In genomic region chr12:53246181-53246580, GRCm38 (mm10) we compare ENCODE assay signal across 8 mouse cellular contexts. TPM values are rescaled to one million over a fixed set of nuclear protein-coding genes. Genes with fewer than 3 reads are reported as not detected.
A peak's percentile ranks its signal among the peaks of the same experiment; 100 is the strongest.
DNase-seq lines count a peak whose midpoint lies in the region; ATAC-seq and TF ChIP-seq lines count a peak whose summit lies in the region.

No protein-coding gene starts in this region.

- no peaks in the 10 kb centered on the region for H3K36me3 ChIP-seq in neural tube, embryonic 11.5 days (ENCODE audit: control insufficient read depth, insufficient read depth, low read length)
- H3K36me3 ChIP-seq in heart, embryonic 15.5 days = no peaks in the 10 kb centered on the region
- H3K36me3 ChIP-seq in liver, embryonic 12.5 days = no peaks in the 10 kb centered on the region
- H3K36me3 ChIP-seq in stomach, postnatal 0 days (ENCODE audit: control insufficient read depth, insufficient read depth, low read length) = no peaks in the 10 kb centered on the region

- 1% methylated on average over 12 of the region's 12 CpGs for WGBS in neural tube, embryonic 11.5 days
- under 1% methylated on average over 12 of the region's 12 CpGs for WGBS in heart, embryonic 15.5 days
- WGBS in liver, embryonic 12.5 days (ENCODE audit: insufficient replicate concordance) = 0% methylated on average over 12 of the region's 12 CpGs
- 8% methylated on average over 12 of the region's 12 CpGs for WGBS in stomach, postnatal 0 days

- peak overlapping the region; percentile 84 for H3K4me3 ChIP-seq in neural tube, embryonic 11.5 days (ENCODE audit: low read depth, low read length)
- H3K4me3 ChIP-seq in heart, embryonic 15.5 days = peak overlapping the region; percentile 62
- peak overlapping the region; percentile 25 for H3K4me3 ChIP-seq in liver, embryonic 12.5 days
- peak overlapping the region; percentile 25; the same call in 1 of the 2 replicates for H3K4me3 ChIP-seq in stomach, postnatal 0 days (ENCODE audit: low read depth, low read length)

- H3K9me3 ChIP-seq in neural tube, embryonic 11.5 days (ENCODE audit: control insufficient read depth, low read length) = no peaks in the 10 kb centered on the region
- H3K9me3 ChIP-seq in heart, embryonic 15.5 days (replicated peaks) = no peaks in the 10 kb centered on the region
- no peaks in the 10 kb centered on the region for H3K9me3 ChIP-seq in liver, embryonic 12.5 days (replicated peaks)
- no peaks in the 10 kb centered on the region for H3K9me3 ChIP-seq in stomach, postnatal 0 days (ENCODE audit: control insufficient read depth, low read length)

- DNase-seq in neural tube, embryonic 11.5 days (ENCODE audit: low spot score) = peak; percentile 21
- no peak for DNase-seq in neural tube, embryonic 10.5 days (ENCODE audit: extremely low spot score, low spot score)
- DNase-seq in stomach, postnatal 0 days (ENCODE audit: low spot score) = no peak
- no peak for DNase-seq in cerebellum, adult 11-12 months
- DNase-seq in yolk sac, embryonic 10.5 days (ENCODE audit: low spot score) = no peak
- DNase-seq in layer of hippocampus, adult 9-11 months = no peak

- no peak for ATAC-seq in neural tube, embryonic 11.5 days (ENCODE audit: insufficient read depth, low FRiP score, low TSS enrichment)
- ATAC-seq in heart, embryonic 15.5 days (replicated peaks; ENCODE audit: insufficient number of reproducible peaks, insufficient read depth, low FRiP score, low read depth) = no peak
- no peak for ATAC-seq in liver, embryonic 12.5 days
- ATAC-seq in stomach, postnatal 0 days (ENCODE audit: low FRiP score, low TSS enrichment) = no peak

- H3K4me2 ChIP-seq in neural tube, embryonic 11.5 days (ENCODE audit: low read depth) = peak overlapping the region; percentile 92
- H3K4me2 ChIP-seq in heart, embryonic 15.5 days = peak overlapping the region; percentile 99
- H3K4me2 ChIP-seq in liver, embryonic 12.5 days = peak overlapping the region; percentile 59
- H3K4me2 ChIP-seq in stomach, postnatal 0 days (replicated peaks; ENCODE audit: low read depth) = peak overlapping the region; percentile 50

- H3K9ac ChIP-seq in neural tube, embryonic 11.5 days (ENCODE audit: low read length) = peak overlapping the region; percentile 93
- H3K9ac ChIP-seq in heart, embryonic 15.5 days = 0 out of 2 replicates have a peak overlapping the region, but pooled peaks have one; percentile 4
- no peak overlapping the region for H3K9ac ChIP-seq in liver, embryonic 12.5 days
- no peak overlapping the region for H3K9ac ChIP-seq in stomach, postnatal 0 days (ENCODE audit: low read length)

- TF ChIP-seq CTCF in stomach, postnatal 0 days (IDR thresholded peaks at IDR 0.05; ENCODE audit: low read depth) = no peak

- TF ChIP-seq EP300 in stomach, postnatal 0 days (optimal IDR thresholded peaks at IDR 0.05) = no peak

- peaks cover 20% of the 10 kb centered on the region for H3K4me1 ChIP-seq in neural tube, embryonic 11.5 days (ENCODE audit: control insufficient read depth, insufficient read depth, low read length)
- H3K4me1 ChIP-seq in heart, embryonic 15.5 days (replicated peaks) = peaks cover 29% of the 10 kb centered on the region
- 0 out of 2 replicates have a peak, but pooled peaks cover 9% of the 10 kb centered on the region for H3K4me1 ChIP-seq in liver, embryonic 12.5 days
- no peaks in the 10 kb centered on the region for H3K4me1 ChIP-seq in stomach, postnatal 0 days (replicated peaks; ENCODE audit: control insufficient read depth, insufficient read depth)

- no peak overlapping the region for H3K27ac ChIP-seq in neural tube, embryonic 11.5 days (ENCODE audit: low read depth, low read length)
- no peak overlapping the region for H3K27ac ChIP-seq in heart, embryonic 15.5 days
- no peak overlapping the region for H3K27ac ChIP-seq in liver, embryonic 12.5 days
- H3K27ac ChIP-seq in stomach, postnatal 0 days (replicated peaks) = no peak overlapping the region

- peaks cover 4% of the 10 kb centered on the region; the same call in 1 of the 2 replicates for H3K27me3 ChIP-seq in neural tube, embryonic 11.5 days (ENCODE audit: control insufficient read depth, insufficient read depth, low read length)
- peaks cover 75% of the 10 kb centered on the region for H3K27me3 ChIP-seq in heart, embryonic 15.5 days
- peaks cover 62% of the 10 kb centered on the region for H3K27me3 ChIP-seq in liver, embryonic 12.5 days (replicated peaks)
- peaks cover 18% of the 10 kb centered on the region for H3K27me3 ChIP-seq in stomach, postnatal 0 days (ENCODE audit: control insufficient read depth, insufficient read depth, low read length)

RNA-seq across cellular contexts. Expression of gene Npas3, which starts 2.3 kb away (rescaled TPM):
- polyA plus RNA-seq in neural tube, embryonic 11.5 days (2014; fragmentation: Nextera tagmentation; extraction: Ambion mirVana) = 15.0 and 18.0 TPM in 2 replicates
- 0.81 and 0.82 TPM in 2 replicates for polyA plus RNA-seq in heart, embryonic 15.5 days (2015; fragmentation: Nextera tagmentation; extraction: Ambion mirVana)
- polyA plus RNA-seq in liver, embryonic 12.5 days (2016; fragmentation: Nextera tagmentation; extraction: Ambion mirVana) = 0.47 and 0.70 TPM in 2 replicates
- 0.61 and 1.2 TPM in 2 replicates for polyA plus RNA-seq in stomach, postnatal 0 days (2015; fragmentation: Nextera tagmentation; extraction: Ambion mirVana)

Comparison
In these comparisons a context has a peak if more than half of its experiments do, and no peak if none do; other contexts are left out.
1. H3K4me3 ChIP-seq: peak in every context shown above with its lines; median percentile 84 in neural tube, embryonic 11.5 days; 62 in heart, embryonic 15.5 days; 25 in liver, embryonic 12.5 days; 25 in stomach, postnatal 0 days.
2. H3K9ac ChIP-seq: peak in neural tube, embryonic 11.5 days (single experiment) and heart, embryonic 15.5 days (single experiment); none in liver, embryonic 12.5 days (single experiment) and stomach, postnatal 0 days (single experiment).
3. Peak in every context shown above with its lines, with median percentiles within 50 percentile points of each other: H3K4me2 ChIP-seq.